Mouse (Mus musculus): ENCODE data around the gene Lrch1. TPM values are rescaled to one million over a fixed set of nuclear protein-coding genes. Genes with fewer than 3 reads are reported as not detected.

Lrch1 gene
- polyA plus RNA-seq, 1 experiment = 11.5 TPM

GRCm38 (mm10) chr14:74943024-74943423 is 4.7 kb downstream of the Lrch1 start:
- peak in 1 of 2 experiments; percentile 32 for DNase-seq (ENCODE audit: low read depth in 1 of 2, low spot score in 2 of 2)
- H3K27ac ChIP-seq (ENCODE audit: insufficient read depth, low read length) = peak overlapping the region; percentile 58; the same call in 1 of the 2 replicates
- no peak overlapping the region for H3K4me3 ChIP-seq (ENCODE audit: extremely low read depth, insufficient read depth, insufficient read length)
- no peak for TF ChIP-seq POLR2A (IDR thresholded peaks at IDR 0.05; ENCODE audit: low read depth, low read length)
- no peak for TF ChIP-seq CTCF (IDR thresholded peaks at IDR 0.05; ENCODE audit: extremely low read depth, insufficient read depth, insufficient read length, insufficient replicate concordance)
- H3K36me3 ChIP-seq (ENCODE audit: control insufficient read depth, insufficient read depth, low read length) = no peaks in the 10 kb centered on the region
- H3K27me3 ChIP-seq (ENCODE audit: control insufficient read depth, insufficient read depth, low read length) = no peaks in the 10 kb centered on the region
- peaks cover 30% of the 10 kb centered on the region; the same call in 1 of the 2 replicates for H3K4me1 ChIP-seq (ENCODE audit: control insufficient read depth, insufficient read depth, insufficient read length)
- 9% methylated on average over 8 of the region's 8 CpGs for WGBS

DNA sequence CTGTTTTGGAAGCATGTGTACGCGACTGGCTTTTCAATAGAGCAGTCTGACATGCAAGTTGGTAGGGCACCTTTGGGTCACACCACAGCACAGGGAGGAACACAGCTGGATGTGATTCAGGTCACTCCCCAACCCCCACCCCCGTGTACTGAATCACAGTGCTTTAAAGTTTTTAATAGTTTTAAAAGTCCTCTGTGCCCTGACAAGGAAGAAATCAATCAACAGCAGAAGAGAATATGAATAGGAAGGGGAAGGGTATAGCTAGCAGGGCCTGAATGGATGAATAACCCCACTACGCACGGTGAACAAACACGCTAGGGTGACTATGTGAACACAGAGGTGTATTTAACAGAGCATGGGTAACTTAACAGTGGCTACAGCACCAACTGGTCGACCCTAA is 6.1 kb downstream of the Lrch1 start:
- WGBS = 70% methylated on average over 7 of the region's 7 CpGs
- H3K36me3 ChIP-seq (ENCODE audit: control insufficient read depth, insufficient read depth, low read length) = no peaks in the 10 kb centered on the region
- no peak overlapping the region for H3K4me3 ChIP-seq (ENCODE audit: extremely low read depth, insufficient read depth, insufficient read length)
- TF ChIP-seq POLR2A (IDR thresholded peaks at IDR 0.05; ENCODE audit: low read depth, low read length) (no peak), CTCF (IDR thresholded peaks at IDR 0.05; ENCODE audit: extremely low read depth, insufficient read depth, insufficient read length, insufficient replicate concordance) (no peak)
- H3K4me1 ChIP-seq (ENCODE audit: control insufficient read depth, insufficient read depth, insufficient read length) = peaks cover 36% of the 10 kb centered on the region
- no peak overlapping the region for H3K27ac ChIP-seq (ENCODE audit: insufficient read depth, low read length)
- no peaks in the 10 kb centered on the region for H3K27me3 ChIP-seq (ENCODE audit: control insufficient read depth, insufficient read depth, low read length)
- no peak for DNase-seq (ENCODE audit: low read depth in 1 of 2, low spot score in 2 of 2)

- TF ChIP-seq POLR2A (IDR thresholded peaks at IDR 0.05; ENCODE audit: low read depth, low read length) (no peak), CTCF (IDR thresholded peaks at IDR 0.05; ENCODE audit: extremely low read depth, insufficient read depth, insufficient read length, insufficient replicate concordance) (no peak)
- no peaks in the 10 kb centered on the region for H3K27me3 ChIP-seq (ENCODE audit: control insufficient read depth, insufficient read depth, low read length)
- H3K36me3 ChIP-seq (ENCODE audit: control insufficient read depth, insufficient read depth, low read length) = no peaks in the 10 kb centered on the region
- 70% methylated on average over 4 of the region's 4 CpGs for WGBS
- no peak overlapping the region for H3K4me3 ChIP-seq (ENCODE audit: extremely low read depth, insufficient read depth, insufficient read length)
- H3K4me1 ChIP-seq (ENCODE audit: control insufficient read depth, insufficient read depth, insufficient read length) = peaks cover 42% of the 10 kb centered on the region
- DNase-seq (ENCODE audit: low read depth in 1 of 2, low spot score in 2 of 2) = no peak
- no peak overlapping the region for H3K27ac ChIP-seq (ENCODE audit: insufficient read depth, low read length)
Observed at GRCm38 (mm10) chr14:74940741-74941140, 6.9 kb downstream of the Lrch1 start.

- Histone ChIP-seq H3K4me1 (ENCODE audit: control insufficient read depth, insufficient read depth, insufficient read length) (peaks cover 44% of the 10 kb centered on the region), H3K4me3 (ENCODE audit: extremely low read depth, insufficient read depth, insufficient read length) (no peak overlapping the region), H3K27me3 (ENCODE audit: control insufficient read depth, insufficient read depth, low read length) (no peaks in the 10 kb centered on the region), H3K36me3 (ENCODE audit: control insufficient read depth, insufficient read depth, low read length) (no peaks in the 10 kb centered on the region), H3K27ac (ENCODE audit: insufficient read depth, low read length) (peak overlapping the region; percentile 50; the same call in 1 of the 2 replicates)
- no peak for DNase-seq (ENCODE audit: low read depth in 1 of 2, low spot score in 2 of 2)
- TF ChIP-seq CTCF (IDR thresholded peaks at IDR 0.05; ENCODE audit: extremely low read depth, insufficient read depth, insufficient read length, insufficient replicate concordance) (no peak), POLR2A (IDR thresholded peaks at IDR 0.05; ENCODE audit: low read depth, low read length) (no peak)
- 16% methylated on average over 9 of the region's 9 CpGs for WGBS
Observed at GRCm38 (mm10) chr14:74939355-74939754, 8.3 kb downstream of the Lrch1 start.

DNA sequence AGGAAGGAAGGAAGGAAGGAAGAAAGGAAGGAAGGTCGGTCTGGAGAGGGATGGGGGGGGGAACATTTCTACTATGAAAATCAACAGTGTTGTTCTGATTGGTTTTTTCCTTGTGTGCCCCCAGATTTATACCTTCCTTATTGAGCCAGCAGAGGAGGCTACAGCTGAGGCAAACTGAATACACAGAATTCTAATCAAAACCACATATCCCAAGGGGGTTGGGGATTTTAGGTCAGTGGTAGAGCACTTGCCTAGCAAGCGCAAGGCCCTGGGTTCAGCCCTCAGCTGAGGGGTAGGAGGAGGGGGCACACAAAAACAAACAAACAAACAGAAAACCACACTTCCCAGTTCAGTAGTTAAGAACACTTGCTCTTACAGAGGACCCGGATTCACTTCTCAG is 8.8 kb downstream of the Lrch1 start:
- Histone ChIP-seq H3K4me1 (ENCODE audit: control insufficient read depth, insufficient read depth, insufficient read length) (peaks cover 43% of the 10 kb centered on the region), H3K27ac (ENCODE audit: insufficient read depth, low read length) (peak overlapping the region; percentile 50), H3K27me3 (ENCODE audit: control insufficient read depth, insufficient read depth, low read length) (no peaks in the 10 kb centered on the region), H3K4me3 (ENCODE audit: extremely low read depth, insufficient read depth, insufficient read length) (no peak overlapping the region), H3K36me3 (ENCODE audit: control insufficient read depth, insufficient read depth, low read length) (no peaks in the 10 kb centered on the region)
- WGBS = 29% methylated on average over 3 of the region's 3 CpGs
- no peak for TF ChIP-seq POLR2A (IDR thresholded peaks at IDR 0.05; ENCODE audit: low read depth, low read length)
- no peak for TF ChIP-seq CTCF (IDR thresholded peaks at IDR 0.05; ENCODE audit: extremely low read depth, insufficient read depth, insufficient read length, insufficient replicate concordance)
- DNase-seq (ENCODE audit: low read depth in 1 of 2, low spot score in 2 of 2) = no peak

DNA sequence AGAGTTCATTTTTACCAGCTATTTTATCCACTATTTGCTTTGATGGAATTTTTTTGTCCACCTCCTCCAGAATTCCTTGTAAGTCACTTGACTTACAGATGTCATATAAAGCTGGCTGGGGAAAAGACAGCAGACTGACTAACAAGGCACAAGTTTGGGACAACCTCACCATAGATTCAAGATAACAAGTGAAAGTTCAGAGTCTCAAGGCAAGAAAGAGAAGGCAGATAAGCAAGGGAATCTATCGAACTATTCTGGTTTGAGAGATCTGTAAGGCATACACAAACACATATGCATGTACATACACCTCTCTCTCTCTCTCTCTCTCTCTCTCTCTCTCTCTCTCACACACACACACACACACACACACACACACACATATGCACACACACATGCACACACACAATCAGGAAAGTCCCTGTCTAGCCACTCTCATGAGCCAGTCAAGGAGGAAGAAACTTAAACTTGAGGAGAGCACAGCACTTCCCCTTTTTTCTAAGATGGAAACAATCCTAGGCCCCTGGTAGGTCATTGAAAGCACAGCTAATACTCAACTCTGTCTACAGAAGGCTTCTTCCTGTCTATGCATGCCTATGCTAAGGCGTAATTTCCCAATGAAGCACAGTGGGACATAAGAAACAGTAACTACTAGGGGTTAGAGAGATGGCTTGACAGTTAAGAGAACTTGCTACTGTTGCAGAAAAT is 11.0 kb downstream of the Lrch1 start:
- peak; percentile 39 to 67 for DNase-seq (ENCODE audit: low read depth in 1 of 2, low spot score in 2 of 2)
- WGBS = 18% methylated on average over 2 of the region's 2 CpGs
- peak overlapping the region; percentile 80 for H3K27ac ChIP-seq (ENCODE audit: insufficient read depth, low read length)
- TF ChIP-seq POLR2A (IDR thresholded peaks at IDR 0.05; ENCODE audit: low read depth, low read length) (no peak), CTCF (IDR thresholded peaks at IDR 0.05; ENCODE audit: extremely low read depth, insufficient read depth, insufficient read length, insufficient replicate concordance) (no peak)
- H3K36me3 ChIP-seq (ENCODE audit: control insufficient read depth, insufficient read depth, low read length) = 0 out of 2 replicates have a peak, but pooled peaks cover 1% of the 10 kb centered on the region
- H3K27me3 ChIP-seq (ENCODE audit: control insufficient read depth, insufficient read depth, low read length) = no peaks in the 10 kb centered on the region
- peaks cover 32% of the 10 kb centered on the region for H3K4me1 ChIP-seq (ENCODE audit: control insufficient read depth, insufficient read depth, insufficient read length)
- no peak overlapping the region for H3K4me3 ChIP-seq (ENCODE audit: extremely low read depth, insufficient read depth, insufficient read length)

DNA sequence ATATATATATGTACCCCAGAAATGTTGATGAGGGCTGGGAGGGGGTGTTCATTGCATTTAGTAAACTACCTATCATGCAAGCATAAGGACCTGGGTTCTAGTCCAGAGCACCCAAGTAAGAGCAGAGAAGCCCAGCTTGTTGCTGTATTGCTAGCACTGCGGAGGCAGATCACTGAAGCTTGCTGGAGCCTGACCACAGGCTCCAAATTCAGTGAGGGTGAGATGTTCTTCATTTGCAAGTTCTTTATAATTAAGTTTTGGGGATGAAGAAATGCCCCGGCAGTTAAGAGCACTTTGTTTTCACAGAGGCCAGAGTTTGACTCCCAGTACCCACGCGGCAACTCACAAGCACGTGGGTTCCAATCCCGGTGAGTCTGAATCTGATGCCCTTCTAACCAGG is 12.6 kb downstream of the Lrch1 start:
- H3K36me3 ChIP-seq (ENCODE audit: control insufficient read depth, insufficient read depth, low read length) = 0 out of 2 replicates have a peak, but pooled peaks cover 1% of the 10 kb centered on the region
- TF ChIP-seq CTCF (IDR thresholded peaks at IDR 0.05; ENCODE audit: extremely low read depth, insufficient read depth, insufficient read length, insufficient replicate concordance) (no peak), POLR2A (IDR thresholded peaks at IDR 0.05; ENCODE audit: low read depth, low read length) (no peak)
- no peak for DNase-seq (ENCODE audit: low read depth in 1 of 2, low spot score in 2 of 2)
- WGBS = 75% methylated on average over 6 of the region's 6 CpGs
- peak overlapping the region; percentile 72 for H3K27ac ChIP-seq (ENCODE audit: insufficient read depth, low read length)
- H3K27me3 ChIP-seq (ENCODE audit: control insufficient read depth, insufficient read depth, low read length) = no peaks in the 10 kb centered on the region
- no peak overlapping the region for H3K4me3 ChIP-seq (ENCODE audit: extremely low read depth, insufficient read depth, insufficient read length)
- H3K4me1 ChIP-seq (ENCODE audit: control insufficient read depth, insufficient read depth, insufficient read length) = peaks cover 33% of the 10 kb centered on the region
